Mouse (Mus musculus) stomach, postnatal 0 days (tissue): ENCODE measurements around the gene Smo. TPM values are rescaled to one million over a fixed set of nuclear protein-coding genes. Genes with fewer than 3 reads are reported as not detected.

Source experiments
- ATAC-seq: fragments of 200-750 bp; cut with Nextera tagmentation; 2 replicates; pipeline ENCODE4 v1.8.0; 2017; ENCODE audit not compliant: low FRiP score, low TSS enrichment
- DNase-seq: peaks from one replicate; pipeline ENCODE4 v3.0.0-alpha.2; 2016; ENCODE audit warnings: low spot score
- H3K27ac ChIP-seq: fragments of 300-500 bp; sonication (generic); replicated peaks from 2 replicates; pipeline ENCODE4 v1.5.1; 2014; ENCODE audit warnings: mild to moderate bottlenecking, control low read depth
- H3K27me3 ChIP-seq: fragments of 300-500 bp; sonication (generic); 2 replicates; pipeline ENCODE4 v1.6.1; 2014; ENCODE audit warnings: low read length; ENCODE audit not compliant: control insufficient read depth, insufficient read depth
- H3K36me3 ChIP-seq: fragments of 300-500 bp; sonication (generic); 2 replicates; pipeline ENCODE4 v1.6.1; 2014; ENCODE audit warnings: low read length, mixed read lengths; ENCODE audit not compliant: control insufficient read depth, insufficient read depth
- H3K4me1 ChIP-seq: fragments of 300-500 bp; sonication (generic); replicated peaks from 2 replicates; pipeline ENCODE4 v1.6.1; 2014; ENCODE audit warnings: antibody characterized with exemption; ENCODE audit not compliant: control insufficient read depth, insufficient read depth
- H3K4me2 ChIP-seq: fragments of 300-500 bp; sonication (generic); replicated peaks from 2 replicates; pipeline ENCODE4 v1.6.1; 2014; ENCODE audit warnings: low read depth, mild to moderate bottlenecking, control low read depth, moderate library complexity
- H3K4me3 ChIP-seq: fragments of 300-500 bp; sonication (generic); 2 replicates; pipeline ENCODE4 v1.5.1; 2014; ENCODE audit warnings: low read depth, low read length, control low read depth
- H3K9ac ChIP-seq: fragments of 300-500 bp; sonication (generic); 2 replicates; pipeline ENCODE4 v1.6.1; 2014; ENCODE audit warnings: mild to moderate bottlenecking, low read length, control low read depth, mixed read lengths
- H3K9me3 ChIP-seq: fragments of 300-500 bp; sonication (generic); 2 replicates; pipeline ENCODE4 v1.6.1; 2016; ENCODE audit warnings: low read length; ENCODE audit not compliant: control insufficient read depth
- CTCF ChIP-seq: IDR thresholded peaks from 2 replicates; pipeline ENCODE4 v1.5.1; 2016; ENCODE audit warnings: antibody characterized with exemption, low read depth, mild to moderate bottlenecking, moderate library complexity
- EP300 ChIP-seq: optimal IDR thresholded peaks from 2 replicates; pipeline ENCODE3; 2016; ENCODE audit warnings: antibody characterized with exemption
- WGBS: fragments of 180-500 bp; shearing (Covaris S2); extraction: QIAGEN DNeasy Blood & Tissue Kit; methylation state at CpG from one replicate; pipeline ENCODE4 v1.1.7; 2014; 5-methylcytosine and 5-hydroxymethylcytosine counted together
- polyA plus RNA-seq: library from polyadenylated mRNA; unstranded; fragments of >200 nt; fragmentation: Nextera tagmentation; extraction: Ambion mirVana; gene quantifications from 2 replicates; pipeline ENCODE4 v1.2.1, GENCODE M21; 2015

Smo gene
- polyA plus RNA-seq, 1 experiment from 2014 or later, result 10.8 TPM

DNA sequence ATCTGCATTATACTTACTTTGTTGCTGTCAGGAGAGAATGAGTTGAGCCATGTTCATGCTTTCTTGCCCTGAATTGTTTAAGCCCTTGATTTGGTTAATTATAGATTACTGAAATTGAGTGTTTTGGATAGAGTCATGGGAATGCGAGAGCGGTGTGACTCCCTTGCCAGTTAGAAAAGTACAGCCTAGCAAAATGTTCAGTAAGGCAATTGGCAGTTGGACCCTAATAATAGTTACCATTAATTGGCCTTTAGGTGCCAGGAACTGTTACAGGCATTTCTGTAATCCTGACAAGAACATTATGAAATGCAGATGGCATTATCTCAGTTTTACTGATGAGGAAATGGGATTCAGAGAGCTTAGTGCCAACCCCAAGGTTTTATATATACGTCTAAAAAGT lies 36.9 kb downstream of the Smo start:
- Histone ChIP-seq H3K4me2 (no peak overlapping the region), H3K27ac (no peak overlapping the region), H3K9me3 (no peaks in the 10 kb centered on the region), H3K36me3 (no peaks in the 10 kb centered on the region), H3K4me1 (no peaks in the 10 kb centered on the region), H3K9ac (no peak overlapping the region), H3K4me3 (no peak overlapping the region), H3K27me3 (no peaks in the 10 kb centered on the region)
- ATAC-seq (no peak), DNase-seq (no peak)
- TF ChIP-seq EP300 (no peak), CTCF (no peak)
- WGBS, result 84% methylated on average over 3 of the region's 3 CpGs

DNA sequence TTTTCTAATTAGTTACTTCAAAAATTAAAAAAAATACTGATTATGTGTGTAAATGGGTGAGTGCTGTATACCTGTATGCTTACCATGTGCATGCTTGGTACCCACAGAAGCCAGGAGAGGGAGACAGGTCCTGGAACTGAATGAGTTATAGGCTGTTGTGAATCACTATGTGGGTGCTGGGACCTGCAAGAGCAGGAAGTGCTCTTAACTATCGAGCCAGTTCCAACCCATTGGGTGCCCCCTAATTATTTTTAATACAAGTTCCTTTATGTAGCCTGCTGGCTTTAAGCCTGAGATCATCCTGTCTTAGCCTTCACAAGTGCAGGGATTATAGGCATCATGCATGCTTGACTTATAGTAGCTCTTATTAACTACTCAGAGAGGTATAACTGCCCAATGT lies 38.9 kb downstream of the Smo start:
- Histone ChIP-seq H3K9me3 (no peaks in the 10 kb centered on the region), H3K27me3 (no peaks in the 10 kb centered on the region), H3K27ac (no peak overlapping the region), H3K4me3 (no peak overlapping the region), H3K36me3 (no peaks in the 10 kb centered on the region), H3K4me1 (no peaks in the 10 kb centered on the region), H3K9ac (no peak overlapping the region), H3K4me2 (no peak overlapping the region)
- DNase-seq (no peak), ATAC-seq (no peak)
- TF ChIP-seq EP300, result no peak
- no peak for TF ChIP-seq CTCF
- 81% methylated on average over 1 of the region's 1 CpGs for WGBS

DNA sequence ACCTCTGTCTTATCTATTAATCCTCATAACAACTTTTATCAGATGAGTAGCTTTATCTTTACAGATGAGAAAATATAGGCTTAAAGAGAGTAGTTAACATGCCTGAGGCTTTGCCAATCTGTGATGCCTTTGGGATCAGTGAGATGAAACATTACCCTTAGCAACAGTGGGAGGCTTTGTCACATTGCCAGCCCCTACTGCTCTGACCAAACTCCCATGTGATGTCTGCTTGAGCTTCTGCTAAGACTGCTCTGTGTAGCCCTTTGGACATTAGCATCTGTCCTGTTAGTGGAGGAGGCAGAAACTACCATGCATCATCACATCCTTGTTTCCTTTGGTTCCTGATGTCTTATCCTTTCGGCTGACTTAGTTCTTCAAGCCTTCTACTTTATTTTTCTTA lies 40.3 kb downstream of the Smo start:
- no peaks in the 10 kb centered on the region for H3K4me1 ChIP-seq
- 88% methylated on average over 1 of the region's 1 CpGs for WGBS
- H3K9me3 ChIP-seq, result no peaks in the 10 kb centered on the region
- no peak overlapping the region for H3K9ac ChIP-seq
- no peak overlapping the region for H3K4me3 ChIP-seq
- H3K27me3 ChIP-seq, result no peaks in the 10 kb centered on the region
- DNase-seq (no peak), ATAC-seq (no peak)
- H3K27ac ChIP-seq, result no peak overlapping the region
- no peaks in the 10 kb centered on the region for H3K36me3 ChIP-seq
- H3K4me2 ChIP-seq, result no peak overlapping the region
- TF ChIP-seq CTCF (no peak), EP300 (no peak)

DNA sequence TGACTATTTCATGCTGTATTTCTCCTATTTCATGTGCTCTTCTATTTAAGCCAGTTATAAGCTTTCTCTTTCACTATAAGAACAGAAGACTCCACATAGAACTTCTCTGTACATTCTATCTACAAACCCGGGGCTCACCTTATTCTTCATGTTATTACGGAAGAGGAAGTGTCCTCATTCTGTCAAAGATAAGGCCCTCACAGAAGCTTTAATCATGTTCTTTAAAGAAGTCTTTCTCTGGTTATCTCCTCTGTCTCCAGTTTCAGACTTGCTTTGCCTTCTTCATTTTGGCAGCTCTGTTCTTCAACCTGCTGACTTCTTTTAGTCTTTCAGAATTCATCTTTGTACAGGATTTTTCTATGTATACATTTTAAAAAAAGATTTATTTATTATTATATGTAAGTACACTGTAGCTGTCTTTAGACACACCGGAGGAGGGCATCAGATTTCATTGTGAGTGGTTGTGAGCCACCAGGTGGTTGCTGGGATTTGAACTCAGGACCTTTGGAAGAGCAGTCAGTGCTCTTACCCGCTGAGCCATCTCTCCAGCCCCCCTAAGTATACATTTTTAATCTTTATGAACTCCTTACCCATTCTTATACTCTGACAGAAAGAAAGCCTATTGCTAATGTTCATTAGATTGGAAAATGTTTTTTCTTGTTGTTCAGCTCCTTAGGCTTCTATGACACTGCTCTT lies 41.4 kb downstream of the Smo start:
- no peak for TF ChIP-seq EP300
- no peak for TF ChIP-seq CTCF
- DNase-seq (no peak), ATAC-seq (no peak)
- Histone ChIP-seq H3K9me3 (no peaks in the 10 kb centered on the region), H3K27ac (no peak overlapping the region), H3K36me3 (no peaks in the 10 kb centered on the region), H3K27me3 (no peaks in the 10 kb centered on the region), H3K4me3 (no peak overlapping the region), H3K9ac (no peak overlapping the region), H3K4me2 (no peak overlapping the region), H3K4me1 (no peaks in the 10 kb centered on the region)
- WGBS, result 82% methylated on average over 4 of the region's 4 CpGs

DNA sequence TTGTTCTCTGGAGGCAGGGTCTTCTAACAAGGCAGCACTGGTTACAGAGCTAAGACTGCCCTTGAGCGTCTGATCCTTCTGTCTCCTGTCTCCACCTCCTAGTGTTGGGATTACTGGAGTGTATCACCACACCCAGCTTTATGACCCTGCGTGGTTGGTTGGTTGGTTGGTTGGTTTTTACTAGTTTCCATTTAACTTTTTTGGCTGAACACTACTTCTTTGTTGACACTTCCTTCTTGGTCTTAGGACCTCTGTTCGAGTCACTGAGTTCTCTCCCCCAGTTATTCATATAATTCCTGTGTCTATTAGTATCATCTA lies 41.9 kb downstream of the Smo start:
- Histone ChIP-seq H3K9ac (no peak overlapping the region), H3K9me3 (no peaks in the 10 kb centered on the region), H3K4me2 (no peak overlapping the region), H3K4me1 (no peaks in the 10 kb centered on the region), H3K4me3 (no peak overlapping the region), H3K36me3 (no peaks in the 10 kb centered on the region), H3K27ac (no peak overlapping the region), H3K27me3 (no peaks in the 10 kb centered on the region)
- no peak for DNase-seq
- 80% methylated on average over 3 of the region's 3 CpGs for WGBS
- TF ChIP-seq EP300, result no peak
- TF ChIP-seq CTCF, result no peak
- ATAC-seq, result no peak

DNA sequence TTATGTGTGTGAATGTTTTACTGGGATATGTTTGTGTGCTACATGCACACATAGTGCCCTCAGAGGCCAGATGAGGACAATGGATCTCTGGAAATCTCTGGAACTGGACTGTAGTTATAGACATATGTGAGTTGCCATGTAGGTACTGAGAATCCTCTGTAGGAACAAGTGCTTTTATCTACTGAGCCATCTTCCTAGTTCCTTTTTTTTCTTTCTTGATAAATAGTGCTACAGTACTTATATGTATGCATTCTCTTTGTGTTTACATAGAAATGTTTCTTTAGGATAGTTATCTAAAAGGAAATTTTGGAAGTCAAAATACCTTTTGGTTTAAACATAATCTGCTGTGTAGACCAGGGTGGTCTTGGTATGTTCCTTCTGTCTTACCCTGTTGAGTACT lies 44.8 kb downstream of the Smo start:
- no peaks in the 10 kb centered on the region for H3K4me1 ChIP-seq
- no peak overlapping the region for H3K4me2 ChIP-seq
- no peaks in the 10 kb centered on the region for H3K36me3 ChIP-seq
- no peak overlapping the region for H3K27ac ChIP-seq
- DNase-seq, result no peak
- no peak for ATAC-seq
- TF ChIP-seq EP300 (no peak), CTCF (no peak)
- no peak overlapping the region for H3K9ac ChIP-seq
- no peaks in the 10 kb centered on the region for H3K9me3 ChIP-seq
- H3K4me3 ChIP-seq, result no peak overlapping the region
- H3K27me3 ChIP-seq, result no peaks in the 10 kb centered on the region

DNA sequence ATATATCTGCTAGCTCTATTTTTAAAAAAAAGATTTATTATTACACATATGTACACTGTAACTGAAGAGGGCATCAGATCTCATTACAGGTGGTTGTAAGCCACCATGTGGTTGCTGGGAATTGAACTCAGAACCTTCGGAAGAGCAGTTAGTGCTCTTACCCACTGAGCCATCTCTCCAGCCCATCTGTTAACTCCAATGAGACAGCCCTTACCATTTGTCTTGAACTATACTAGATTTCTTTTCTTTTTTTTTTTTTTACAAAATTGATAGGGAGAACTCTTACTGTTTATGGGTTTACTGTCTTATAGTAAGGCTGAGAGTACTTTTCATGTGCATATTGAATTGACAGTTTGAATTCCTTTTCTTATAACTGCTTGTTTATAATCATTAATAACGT lies 45.3 kb downstream of the Smo start:
- Histone ChIP-seq H3K9me3 (no peaks in the 10 kb centered on the region), H3K4me1 (no peaks in the 10 kb centered on the region), H3K4me2 (no peak overlapping the region), H3K36me3 (no peaks in the 10 kb centered on the region), H3K27me3 (no peaks in the 10 kb centered on the region), H3K27ac (no peak overlapping the region), H3K4me3 (no peak overlapping the region), H3K9ac (no peak overlapping the region)
- TF ChIP-seq CTCF (no peak), EP300 (no peak)
- ATAC-seq (no peak), DNase-seq (no peak)
- 90% methylated on average over 2 of the region's 2 CpGs for WGBS
